Mouse (Mus musculus) CH12.LX (cell line): Measurements from ENCODE around the gene Gm20422. TPM values are rescaled to one million over a fixed set of nuclear protein-coding genes. Genes with fewer than 3 reads are reported as not detected.

Experiments
- DNase-seq: peaks from one replicate; pipeline ENCODE4 v3.0.0-alpha.2; 2013; ENCODE audit errors: extremely low read depth
- H3K27ac ChIP-seq: 2 replicates; pipeline ENCODE4 v1.5.1; 2012; ENCODE audit warnings: low read depth, mild to moderate bottlenecking, control low read depth, moderate library complexity; ENCODE audit not compliant: insufficient read depth
- H3K27me3 ChIP-seq: replicated peaks from 2 replicates; pipeline ENCODE3; 2012; ENCODE audit warnings: inconsistent platforms
- H3K36me3 ChIP-seq, 2 experiments: replicated peaks in 1 of 2; 2 replicates each; pipeline versions ENCODE3 to v1.6.1; 2012; ENCODE audit warnings: inconsistent platforms in 1 of 2, low read length in 1 of 2, mild to moderate bottlenecking in 1 of 2, mixed read lengths in 1 of 2, moderate library complexity in 1 of 2; ENCODE audit not compliant: control insufficient read depth in 1 of 2, insufficient read depth in 1 of 2
- H3K4me1 ChIP-seq, 2 experiments: 2 replicates each; pipeline ENCODE4 v1.6.1; 2012; ENCODE audit warnings: inconsistent platforms in 1 of 2, moderate library complexity in 1 of 2; ENCODE audit not compliant: insufficient read depth in 2 of 2, control insufficient read depth in 1 of 2
- H3K4me2 ChIP-seq: 2 replicates; pipeline ENCODE4 v1.6.1; 2012; ENCODE audit warnings: low read depth, mild to moderate bottlenecking, control low read depth; ENCODE audit not compliant: poor library complexity, insufficient read depth, severe bottlenecking
- H3K4me3 ChIP-seq, 3 experiments: fragments of 150-350 bp in 1 of 3; sonication (generic) in 1 of 3; replicated peaks in 1 of 3; 2 replicates each; pipeline versions ENCODE3 to v1.5.1; 2011 to 2012; ENCODE audit warnings: low read depth in 2 of 3, low read length in 2 of 3, mild to moderate bottlenecking in 2 of 3, moderate library complexity in 2 of 3, control low read depth in 1 of 3, improper control_type of control experiment in 1 of 3, inconsistent platforms in 1 of 3, mixed read lengths in 1 of 3; ENCODE audit not compliant: poor library complexity in 1 of 3
- H3K79me2 ChIP-seq: replicated peaks from 2 replicates; pipeline ENCODE4 v1.6.1; 2012; ENCODE audit warnings: mild to moderate bottlenecking, moderate library complexity; ENCODE audit not compliant: control insufficient read depth, poor library complexity, insufficient read depth, severe bottlenecking; ENCODE audit errors: extremely low read depth
- H3K9ac ChIP-seq: 2 replicates; pipeline ENCODE4 v1.6.1; 2012; ENCODE audit warnings: low read depth, mild to moderate bottlenecking, control low read depth, moderate library complexity; ENCODE audit not compliant: insufficient read depth
- H3K9me3 ChIP-seq: replicated peaks from 2 replicates; pipeline ENCODE3; 2012; ENCODE audit warnings: low read length, inconsistent platforms, mixed read lengths
- CHD1 ChIP-seq: IDR thresholded peaks from 2 replicates; pipeline ENCODE4 v1.6.1; 2012; ENCODE audit warnings: low read depth, low read length, improper control_type of control experiment, inconsistent platforms
- EP300 ChIP-seq: IDR thresholded peaks from 2 replicates; pipeline ENCODE4 v1.6.1; 2011; ENCODE audit warnings: low read length, improper control_type of control experiment
- GABPA ChIP-seq: IDR thresholded peaks from 2 replicates; pipeline ENCODE4 v1.6.1; 2012; ENCODE audit warnings: low read depth, low read length, improper control_type of control experiment, inconsistent platforms; ENCODE audit not compliant: insufficient replicate concordance
- JUN ChIP-seq: IDR thresholded peaks from 2 replicates; pipeline ENCODE4 v1.6.1; 2011; ENCODE audit warnings: low read depth, mild to moderate bottlenecking, low read length, improper control_type of control experiment, moderate library complexity; ENCODE audit not compliant: insufficient read depth
- JUND ChIP-seq: conservative IDR thresholded peaks from 2 replicates; pipeline ENCODE4 v1.6.1; 2011; ENCODE audit warnings: low read depth, low read length, improper control_type of control experiment
- KAT2A ChIP-seq: IDR thresholded peaks from 2 replicates; pipeline ENCODE4 v1.6.1; 2012; ENCODE audit warnings: low read length, improper control_type of control experiment, inconsistent platforms; ENCODE audit not compliant: insufficient replicate concordance
- MAX ChIP-seq: IDR thresholded peaks from 2 replicates; pipeline ENCODE4 v1.6.1; 2011; ENCODE audit warnings: low read length, improper control_type of control experiment
- MAZ ChIP-seq: IDR thresholded peaks from 2 replicates; pipeline ENCODE4 v1.6.1; 2012; ENCODE audit warnings: low read depth, mild to moderate bottlenecking, inconsistent platforms, low read length, improper control_type of control experiment, moderate library complexity
- MEF2A ChIP-seq: IDR thresholded peaks from 2 replicates; pipeline ENCODE4 v1.6.1; 2014; ENCODE audit warnings: low read depth, mild to moderate bottlenecking, inconsistent platforms, low read length, improper control_type of control experiment, borderline replicate concordance
- NRF1 ChIP-seq: IDR thresholded peaks from 2 replicates; pipeline ENCODE4 v1.6.1; 2014; ENCODE audit warnings: low read depth, mild to moderate bottlenecking, inconsistent platforms, low read length, improper control_type of control experiment, moderate library complexity
- POLR2A ChIP-seq: IDR thresholded peaks from 2 replicates; pipeline ENCODE4 v1.6.1; 2011; ENCODE audit warnings: low read depth, mild to moderate bottlenecking, improper control_type of control experiment, low read length
- RAD21 ChIP-seq: IDR thresholded peaks from 2 replicates; pipeline ENCODE4 v1.6.1; 2011; ENCODE audit warnings: low read depth, mild to moderate bottlenecking, low read length, improper control_type of control experiment, moderate library complexity
- RCOR1 ChIP-seq: conservative IDR thresholded peaks from 2 replicates; pipeline ENCODE4 v1.6.1; 2012; ENCODE audit warnings: low read depth, mild to moderate bottlenecking, inconsistent platforms, low read length, improper control_type of control experiment
- TBP ChIP-seq: conservative IDR thresholded peaks from 2 replicates; pipeline ENCODE4 v1.6.1; 2011; ENCODE audit warnings: low read depth, low read length, improper control_type of control experiment
- USF1 ChIP-seq: IDR thresholded peaks from 2 replicates; pipeline ENCODE4 v1.6.1; 2014; ENCODE audit warnings: low read depth, mild to moderate bottlenecking, inconsistent platforms, low read length, improper control_type of control experiment
- USF2 ChIP-seq: conservative IDR thresholded peaks from 2 replicates; pipeline ENCODE4 v1.6.1; 2011; ENCODE audit warnings: low read depth, low read length, improper control_type of control experiment
- ZC3H11A ChIP-seq: IDR thresholded peaks from 2 replicates; pipeline ENCODE4 v1.6.1; 2012; ENCODE audit warnings: low read depth, mild to moderate bottlenecking, inconsistent platforms, low read length, improper control_type of control experiment
- ZMIZ1 ChIP-seq: IDR thresholded peaks from 2 replicates; pipeline ENCODE4 v1.6.1; 2012; ENCODE audit warnings: low read depth, mild to moderate bottlenecking, inconsistent platforms, low read length, improper control_type of control experiment
- ZNF384 ChIP-seq: IDR thresholded peaks from 2 replicates; pipeline ENCODE4 v1.6.1; 2012; ENCODE audit warnings: low read depth, low read length, improper control_type of control experiment, inconsistent platforms
- dilution Hi-C: fragments of 300-500 bp; cut with MboI; formaldehyde crosslinking; loops from 2 replicates; pipeline ENCODE4 v1.14.3; 2020; ENCODE audit warnings: low sequenced_read_pairs; ENCODE audit not compliant: extremely low pct_unique_long_range_greater_than_20kb, extremely low pct_ligation_motif_present
- in situ Hi-C: fragments of 300-500 bp; cut with MboI; formaldehyde crosslinking; loops from 3 replicates; pipeline ENCODE4 v1.14.3; 2019; ENCODE audit warnings: low sequenced_read_pairs, low pct_ligation_motif_present, low pct_unique_long_range_greater_than_20kb, mixed read lengths
- polyA plus RNA-seq: library from polyadenylated mRNA; unstranded; fragments of >175 nt; gene quantifications from 2 replicates; pipeline ENCODE4 v1.2.1, GENCODE M21; 2012; ENCODE audit warnings: low read depth; ENCODE audit not compliant: insufficient read length
- total RNA-seq, 2 experiments: library from RNA; depleted of rRNA; stranded (reverse); fragments of 300-350 nt in 1 of 2; fragments of >200 nt in 1 of 2; gene quantifications; 2 replicates each; pipeline ENCODE4 v1.2.3; 2012 to 2014

The Gm20422 gene
- total and polyA plus RNA-seq, 3 experiments = 1.4 to 2.0 (median 1.6) TPM

- no peak overlapping the region for H3K9ac ChIP-seq
- H3K4me2 ChIP-seq = no peak overlapping the region
- in situ Hi-C loops = no loop called here
- no peak overlapping the region for H3K4me3 ChIP-seq
- peaks cover 58 to 68% of the 10 kb centered on the region in 2 experiments for H3K36me3 ChIP-seq
- TF ChIP-seq MEF2A = no peak
- TF ChIP-seq NRF1 = no peak
- TF ChIP-seq EP300 = no peak
- TF ChIP-seq JUN = no peak
- TF ChIP-seq RAD21 = no peak
- TF ChIP-seq ZC3H11A = no peak
- no peak for TF ChIP-seq ZNF384
- TF ChIP-seq POLR2A = no peak
- no peak for TF ChIP-seq JUND
- no peak for TF ChIP-seq MAZ
- no peak for TF ChIP-seq GABPA
- TF ChIP-seq KAT2A = no peak
- no peak for TF ChIP-seq USF1
- no peak for DNase-seq
- dilution Hi-C loops = no loop called here
- H3K27ac ChIP-seq = no peak overlapping the region
- H3K27me3 ChIP-seq = no peaks in the 10 kb centered on the region
- H3K4me1 ChIP-seq = peaks cover 8 to 27% of the 10 kb centered on the region in 2 experiments
- H3K9me3 ChIP-seq = no peaks in the 10 kb centered on the region
- peaks cover 28% of the 10 kb centered on the region for H3K79me2 ChIP-seq
Observed at GRCm38 (mm10) chr8:69794096-69794495, 19.4 kb upstream of the Gm20422 start.

GRCm38 (mm10) chr8:69793666-69794065, 19.0 kb upstream of the Gm20422 start:
- no peak for DNase-seq
- in situ Hi-C loops = no loop called here
- TF ChIP-seq CHD1 (no peak), TBP (no peak), MAZ (no peak), USF2 (no peak), MAX (no peak), KAT2A (no peak), ZMIZ1 (no peak), RCOR1 (no peak), USF1 (no peak)
- H3K4me3 ChIP-seq = no peak overlapping the region
- no peaks in the 10 kb centered on the region for H3K9me3 ChIP-seq
- H3K4me2 ChIP-seq = no peak overlapping the region
- peaks cover 9 to 29% of the 10 kb centered on the region in 2 experiments for H3K4me1 ChIP-seq
- no peaks in the 10 kb centered on the region for H3K27me3 ChIP-seq
- dilution Hi-C loops = no loop called here
- peaks cover 53 to 65% of the 10 kb centered on the region in 2 experiments for H3K36me3 ChIP-seq
- H3K27ac ChIP-seq = no peak overlapping the region
- no peak overlapping the region for H3K9ac ChIP-seq
- peaks cover 28% of the 10 kb centered on the region for H3K79me2 ChIP-seq
